Mouse (Mus musculus): ENCODE data around the gene Trim41. TPM values are rescaled to one million over a fixed set of nuclear protein-coding genes. Genes with fewer than 3 reads are reported as not detected.
A peak's percentile ranks its signal among the peaks of the same experiment; 100 is the strongest.
"Not testable (repeated sequence)": the region's sequence is repeated elsewhere in the genome, so short reads cannot be mapped to it uniquely, and the experiment has no call there.

Gene Trim41
- polyA plus RNA-seq, 2 experiments from 2014 or later, result 3.8 to 4.4 TPM

GRCm38 (mm10) chr11:48837310-48838180, 20.4 kb upstream of the Trim41 start:
- ATAC-seq, result no peak

DNA sequence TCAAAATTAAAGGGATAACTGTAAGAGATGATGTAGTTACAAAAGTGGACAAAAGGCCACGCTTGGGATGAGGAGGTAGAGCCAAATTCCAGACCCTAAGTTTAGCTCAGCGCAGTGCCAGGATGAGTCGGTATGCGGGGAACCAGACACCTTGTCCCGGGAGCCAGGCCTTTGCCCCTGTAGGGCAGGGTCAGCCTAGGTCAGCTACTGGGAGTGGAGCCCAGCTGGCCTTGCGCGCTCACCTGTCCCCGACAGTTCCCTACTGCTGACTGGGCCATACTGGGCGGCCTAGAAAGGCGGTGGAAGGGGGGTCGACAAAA, 19.8 kb upstream of the Trim41 start:
- no peak for ATAC-seq

DNA sequence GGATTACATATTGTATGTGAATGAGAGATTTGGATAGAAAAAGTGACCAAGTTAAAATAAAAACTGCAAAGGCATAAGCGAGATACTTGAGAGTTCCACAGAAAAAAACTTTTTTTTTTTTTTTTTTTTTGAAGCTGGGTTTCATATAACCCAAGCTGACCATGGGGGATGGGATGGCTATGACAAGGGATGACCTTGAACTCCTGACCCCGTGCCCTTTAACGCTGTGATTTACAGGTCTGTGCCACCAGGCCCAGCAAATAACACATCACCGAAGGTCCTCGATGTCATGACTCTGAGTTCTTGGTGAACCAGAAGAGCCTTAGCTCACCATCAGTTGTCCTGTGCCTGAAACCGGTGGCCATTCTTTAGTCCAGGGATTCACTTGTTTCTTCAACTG, 18.8 kb upstream of the Trim41 start:
- ATAC-seq, result no peak

DNA sequence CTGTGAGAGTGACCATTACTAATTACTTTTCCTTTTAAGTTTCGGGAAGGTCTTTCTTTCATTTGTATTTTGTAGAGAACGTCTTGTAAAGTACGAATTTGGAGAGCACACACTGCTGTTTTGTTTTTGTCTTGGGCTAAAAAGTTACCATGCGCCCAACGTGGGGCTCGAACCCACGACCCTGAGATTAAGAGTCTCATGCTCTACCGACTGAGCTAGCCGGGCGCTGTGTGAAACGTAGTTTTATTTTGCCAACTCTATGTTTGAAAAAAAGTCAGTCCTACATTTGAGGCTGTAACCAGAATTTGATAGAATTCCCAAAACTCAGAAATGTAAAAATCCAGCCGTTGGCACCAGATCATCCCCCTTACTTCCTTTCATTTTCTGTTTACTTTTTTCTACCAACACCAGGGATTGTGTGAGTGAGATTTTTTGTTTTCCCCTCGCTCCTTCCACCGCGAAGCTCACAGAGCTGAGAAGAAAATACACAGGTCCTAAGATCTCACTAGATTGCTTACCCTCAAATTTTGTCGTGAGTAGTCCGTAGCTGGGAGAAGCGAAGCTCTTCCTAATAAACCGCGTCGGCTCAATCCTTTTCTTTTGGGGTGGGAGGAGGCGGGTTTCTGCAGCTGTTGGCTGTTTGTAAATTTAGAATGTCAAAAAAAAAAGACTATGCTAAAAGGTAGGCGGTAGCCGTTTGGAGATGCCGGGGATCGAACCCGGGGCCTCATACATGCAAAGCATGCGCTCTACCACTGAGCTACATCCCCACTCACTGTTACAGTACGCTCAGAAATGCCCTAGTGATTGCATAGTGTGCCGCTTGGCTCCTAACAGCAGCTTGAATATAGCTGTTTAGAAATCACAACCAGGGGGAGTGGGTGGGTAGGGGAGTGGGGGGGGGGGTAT, 16.8 kb upstream of the Trim41 start:
- peak; percentile 55 for ATAC-seq

DNA sequence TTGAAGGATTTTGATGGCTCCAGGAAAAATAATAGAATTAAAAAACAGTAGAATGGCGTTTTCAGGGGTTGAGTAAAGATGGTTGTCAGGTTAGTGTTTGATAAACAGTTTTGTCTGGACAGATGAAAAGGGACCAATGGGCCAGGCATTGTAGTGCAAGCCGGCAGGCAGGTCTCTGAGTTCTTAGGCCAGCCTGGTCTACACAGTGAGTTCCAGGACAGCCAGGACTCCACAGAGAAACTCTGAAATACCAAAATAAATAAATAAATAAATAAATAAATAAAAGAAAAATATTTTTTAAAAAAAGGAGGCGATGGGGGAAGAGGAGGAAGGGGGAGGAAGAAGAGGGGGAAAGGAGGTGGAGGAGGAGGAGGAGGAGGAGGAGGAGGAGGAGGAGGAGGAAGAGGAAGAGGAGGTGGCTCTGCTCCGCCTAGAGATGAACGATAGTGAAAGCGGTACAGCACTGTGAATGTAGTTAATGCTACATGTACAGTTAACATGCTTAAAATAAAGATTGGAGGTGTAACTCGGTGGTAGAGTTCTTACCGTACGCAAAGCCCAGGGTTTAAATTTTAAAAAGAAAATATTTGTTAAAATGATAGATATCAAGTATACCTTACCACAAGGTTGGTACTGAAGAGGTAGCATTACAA, 16.1 kb upstream of the Trim41 start:
- ATAC-seq, result no peak

- ATAC-seq, result no peak
Observed at GRCm38 (mm10) chr11:48831273-48831672, 14.1 kb upstream of the Trim41 start.

GRCm38 (mm10) chr11:48830279-48830678, 13.1 kb upstream of the Trim41 start:
- no peak for ATAC-seq

DNA sequence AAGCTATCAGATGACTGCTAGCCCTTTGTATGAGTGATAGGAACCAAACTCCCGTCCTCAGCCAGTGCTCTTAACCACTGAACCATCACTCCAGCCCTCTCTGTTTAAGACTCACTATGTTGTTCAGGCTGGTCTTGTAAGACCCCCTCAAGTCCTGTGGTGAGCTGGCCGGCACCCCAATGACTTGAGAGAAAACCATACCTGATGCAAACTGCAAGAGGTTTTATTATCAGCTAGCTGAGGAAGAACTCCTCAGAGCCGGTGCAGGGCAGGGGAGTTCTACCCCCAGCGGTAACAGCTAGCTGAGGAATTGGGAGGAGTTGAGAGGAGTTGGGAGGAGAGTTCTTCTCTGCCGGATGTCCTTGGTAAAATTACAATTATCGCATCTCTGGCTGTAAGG, 10.8 kb upstream of the Trim41 start:
- ATAC-seq, result no peak

DNA sequence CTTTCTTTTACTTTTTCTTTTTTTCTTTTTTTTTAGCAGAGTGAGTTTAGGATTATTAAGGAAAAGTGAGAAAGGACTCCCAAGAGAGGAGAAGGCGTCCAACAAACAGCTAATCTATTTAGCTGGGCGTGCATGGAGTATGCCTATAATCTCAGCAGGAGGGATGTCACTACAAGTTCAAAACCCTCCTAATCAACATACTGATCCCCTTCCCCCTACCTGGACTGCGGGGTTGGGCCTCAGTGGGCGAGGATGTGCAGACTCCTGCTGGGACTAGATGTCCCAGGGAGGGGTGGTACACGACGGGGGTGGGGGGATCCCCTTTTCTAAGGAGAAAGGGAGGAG, 9.6 kb upstream of the Trim41 start:
- ATAC-seq, result no peak

DNA sequence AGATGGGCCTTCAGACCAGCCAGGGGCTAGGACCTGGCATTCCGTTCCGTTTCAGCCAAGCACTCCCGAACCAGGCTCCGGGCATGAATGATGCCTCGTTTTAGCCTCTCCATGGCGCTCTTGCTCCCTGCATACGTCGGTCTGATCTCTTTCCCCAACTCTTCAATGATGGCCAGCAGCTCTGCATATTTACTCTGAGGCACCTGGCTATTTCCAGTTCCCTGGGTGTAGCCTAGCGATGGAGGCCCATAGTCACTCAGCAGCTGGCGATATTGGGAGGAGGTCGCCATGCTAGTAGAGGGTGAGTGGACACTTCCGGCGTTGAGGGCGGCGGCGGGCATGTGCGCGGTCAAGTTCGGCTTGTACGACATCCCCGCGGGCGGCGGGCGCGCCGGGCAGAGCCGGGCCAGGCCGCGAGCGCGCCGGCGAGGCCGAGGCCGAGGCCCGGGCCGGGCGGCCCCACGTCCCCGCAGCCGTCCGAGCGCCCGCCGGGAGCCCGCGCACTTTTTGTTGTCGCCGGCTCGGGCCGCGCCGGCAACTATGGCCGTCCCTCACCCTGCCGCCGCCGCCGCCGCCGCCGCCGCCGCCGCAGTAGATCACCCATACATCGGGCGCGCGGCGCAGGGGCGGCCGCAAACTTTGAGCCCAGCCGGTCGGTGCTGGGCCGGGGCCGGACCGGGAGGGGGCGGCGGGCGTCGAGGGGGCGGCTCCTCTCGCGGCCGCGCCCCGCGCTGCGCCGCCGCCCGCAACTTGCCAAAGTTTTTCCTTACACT, 9.0 kb upstream of the Trim41 start, which contains the start of the genes Trim7 and Gm12184:
Gene Trim7 (plus strand): TSS at position 162 of the 773 bp plus-strand sequence.
Gene Gm12184 (minus strand): TSS at position 677 of the 773 bp plus-strand sequence.
- peak; percentile 10 for ATAC-seq

DNA sequence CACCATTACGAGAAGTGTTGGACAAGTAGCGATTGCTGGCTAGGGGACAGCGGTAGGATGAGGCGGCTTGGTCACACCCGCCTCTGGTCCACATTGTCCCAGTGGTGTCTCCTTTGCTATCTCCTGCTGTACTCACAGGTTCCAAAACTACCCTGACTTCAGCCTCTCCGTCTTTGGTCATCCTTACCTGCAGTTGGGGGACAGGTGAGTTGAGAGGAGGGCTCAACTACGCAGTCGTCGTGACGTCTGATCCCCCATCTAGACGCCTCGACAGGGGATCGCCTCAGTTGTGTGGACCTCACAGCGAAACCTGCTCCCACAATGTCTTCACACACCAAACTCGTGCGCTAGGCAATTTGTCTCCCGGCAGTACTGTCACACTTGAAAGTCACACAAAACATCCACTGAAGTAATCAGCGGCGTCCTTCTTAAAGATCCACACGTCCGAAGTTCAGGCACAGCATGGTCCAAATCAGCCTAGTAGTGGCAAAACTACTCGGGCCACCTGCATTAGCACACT, 7.2 kb upstream of the Trim41 start:
- ATAC-seq, result no peak

- peak; percentile 73 for ATAC-seq
Observed at GRCm38 (mm10) chr11:48823536-48823972, 6.4 kb upstream of the Trim41 start.

DNA sequence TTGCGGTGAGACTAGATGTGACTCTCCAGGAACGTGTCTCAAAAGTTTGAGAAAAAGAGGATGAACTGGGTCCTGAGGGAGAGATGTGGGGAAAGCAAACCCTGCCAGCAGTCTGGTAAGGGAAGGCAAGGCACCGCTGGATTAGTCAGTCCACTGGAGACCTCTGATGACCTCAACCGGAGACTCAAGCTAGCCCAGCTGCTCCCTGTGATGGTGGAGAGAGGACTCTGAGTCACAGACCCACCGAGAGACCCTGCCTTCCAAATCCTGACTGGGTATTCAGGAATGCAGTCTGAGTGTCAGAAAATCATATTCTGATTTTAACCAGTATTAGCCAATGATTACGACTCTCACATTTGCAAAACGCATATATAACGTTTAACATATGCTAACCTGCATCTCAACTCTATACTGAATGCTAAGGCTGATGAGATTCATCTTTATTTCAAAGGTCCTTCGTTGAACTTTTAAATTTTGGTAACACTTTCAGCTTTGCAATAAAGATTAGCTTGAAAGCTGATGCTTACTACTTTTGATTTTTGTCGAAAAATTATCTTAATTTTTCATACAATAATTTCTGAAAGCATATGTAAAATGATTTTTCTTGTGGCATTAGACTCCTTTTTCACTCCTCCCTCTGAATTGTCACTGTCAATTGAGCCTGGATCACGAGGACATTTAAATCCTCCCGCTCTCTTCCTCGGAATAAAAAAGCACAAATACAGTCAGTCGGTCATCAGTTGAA, 5.8 kb upstream of the Trim41 start:
- no peak for ATAC-seq

- ATAC-seq, result not testable (repeated sequence)
Observed at GRCm38 (mm10) chr11:48821299-48821698, 4.1 kb upstream of the Trim41 start.

- no peak for ATAC-seq
Observed at GRCm38 (mm10) chr11:48820308-48820674, 3.1 kb upstream of the Trim41 start.

DNA sequence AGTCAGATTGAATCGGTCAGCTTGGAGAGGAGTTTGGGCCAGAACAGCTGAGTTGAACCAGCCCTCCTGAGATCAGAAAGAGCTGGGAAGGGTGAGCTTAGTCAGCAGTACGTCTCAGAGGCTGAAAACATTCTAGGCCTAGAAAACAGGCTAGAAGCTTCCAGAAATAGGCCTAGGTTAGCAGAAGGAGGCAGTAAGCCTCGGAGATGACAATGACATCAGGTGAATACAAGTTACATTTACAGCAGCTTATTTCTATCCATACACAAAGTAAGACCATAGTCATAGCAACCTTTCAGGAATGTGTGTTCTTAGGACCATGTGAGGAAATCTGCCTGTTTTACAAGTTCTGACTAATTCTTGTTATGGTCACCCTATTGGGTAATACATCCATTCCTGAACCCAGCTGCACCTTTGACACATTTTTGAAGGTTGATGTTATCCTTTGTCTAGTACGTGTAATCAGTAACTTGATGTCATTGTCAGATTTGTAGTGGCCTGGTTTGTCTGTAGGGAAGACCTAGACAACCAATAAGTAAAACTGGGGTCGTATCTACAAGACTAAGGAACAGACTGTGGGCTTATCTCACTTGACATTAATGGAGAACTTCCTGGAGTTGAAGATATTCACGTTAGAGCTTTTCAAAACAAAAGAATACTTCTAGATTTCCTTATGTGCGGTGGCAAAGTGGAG, 2.6 kb upstream of the Trim41 start:
- no peak for ATAC-seq

- ATAC-seq, result peak; percentile 20
Observed at GRCm38 (mm10) chr11:48818346-48818745, 1.2 kb upstream of the Trim41 start.

DNA sequence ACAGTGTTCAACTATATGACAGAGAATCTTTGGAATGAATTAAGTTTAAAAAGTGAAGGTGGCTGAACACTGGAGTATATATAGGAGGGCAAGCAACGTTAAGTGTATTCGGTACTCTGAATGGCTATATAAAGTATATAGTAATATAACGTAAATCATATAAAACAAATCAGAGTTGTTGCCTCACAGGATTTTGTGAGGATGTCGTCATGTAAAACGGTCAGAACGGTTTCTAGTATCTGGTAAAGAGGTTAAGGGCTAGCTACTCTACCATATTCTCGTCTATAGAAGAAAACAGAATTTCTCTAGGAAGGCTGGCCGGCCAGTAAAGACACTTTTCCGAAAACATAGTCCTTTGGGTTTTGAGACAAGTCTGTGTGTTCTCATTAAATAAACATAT, 641 bp upstream of the Trim41 start:
- no peak for ATAC-seq

- no peak for ATAC-seq
Observed at GRCm38 (mm10) chr11:48816281-48816781, 822 bp downstream of the Trim41 start.

DNA sequence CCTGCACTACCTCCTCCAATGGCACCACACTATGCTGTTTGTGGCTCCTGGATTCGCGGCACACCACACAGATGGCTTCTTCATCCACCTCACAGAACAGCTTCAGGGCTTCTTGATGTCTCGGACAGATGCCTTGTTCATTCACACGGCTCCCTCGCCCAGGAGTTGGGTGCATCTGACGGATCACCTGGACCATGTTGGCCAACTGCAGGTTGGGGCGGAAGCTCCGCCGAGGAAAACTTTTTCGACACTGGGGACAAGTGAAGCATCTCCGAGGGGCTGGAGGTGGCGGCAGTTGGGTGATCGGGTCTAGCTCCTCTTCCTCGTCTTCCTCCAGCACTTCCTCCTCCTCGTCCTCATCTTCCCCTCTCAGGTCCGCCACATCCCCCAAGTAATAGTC, 1.3 kb downstream of the Trim41 start:
- ATAC-seq, result no peak
